Mouse (Mus musculus): ENCODE measurements around the gene Gsta3.
"Not testable (repeated sequence)": the region's sequence is repeated elsewhere in the genome, so short reads cannot be mapped to it uniquely, and the experiment has no call there.

The Gsta3 gene

GRCm38 (mm10) chr1:21253856-21254255 lies 13.5 kb downstream of the Gsta3 start:
- DNase-seq = no peak

GRCm38 (mm10) chr1:21255625-21256345 lies 15.4 kb downstream of the Gsta3 start:
- no peak for DNase-seq

DNA sequence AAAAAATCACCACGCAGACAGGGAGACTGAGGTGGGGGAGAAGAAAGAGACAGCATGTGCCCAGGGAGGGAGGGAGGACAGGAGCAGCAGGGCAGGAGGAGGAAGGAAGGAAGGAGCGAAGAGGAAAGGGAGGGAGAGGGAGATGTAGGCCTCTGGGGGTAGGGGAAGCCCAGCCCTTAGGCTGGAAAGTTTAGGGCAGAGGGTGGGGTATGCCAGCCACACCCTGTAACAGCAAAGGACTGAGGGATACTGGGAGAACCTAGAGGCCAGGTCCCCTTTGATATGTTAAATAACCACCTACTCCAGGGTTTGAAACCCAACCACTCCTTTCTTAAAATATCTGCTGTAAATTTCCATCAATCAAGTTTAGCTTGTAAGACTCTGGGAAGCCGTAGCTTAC lies 16.0 kb downstream of the Gsta3 start:
- no peak for DNase-seq

DNA sequence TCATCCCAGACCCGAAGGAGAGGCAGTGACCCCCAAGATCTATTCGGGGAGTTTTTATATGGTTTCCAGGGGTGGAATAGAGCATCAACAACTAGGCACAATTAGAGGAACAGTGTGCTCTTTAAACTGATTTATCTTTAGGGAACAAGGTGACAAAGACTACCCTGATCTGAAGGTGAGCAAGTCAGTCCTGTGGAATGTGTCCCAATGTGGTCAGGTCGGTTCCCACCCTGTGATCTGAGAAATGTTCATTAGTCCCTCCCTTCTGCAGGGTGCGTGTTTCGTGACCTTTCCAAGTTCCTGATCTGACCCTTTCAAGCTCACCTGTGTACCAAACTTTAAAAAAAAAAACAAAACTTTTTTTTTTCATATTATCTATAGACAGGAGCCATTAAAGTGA lies 16.5 kb downstream of the Gsta3 start:
- DNase-seq = no peak

- peak in 1 of 2 experiments; percentile 9 for DNase-seq
Observed at GRCm38 (mm10) chr1:21259981-21260380, 19.6 kb downstream of the Gsta3 start.

- DNase-seq = no peak
Observed at GRCm38 (mm10) chr1:21262401-21262800, 22.0 kb downstream of the Gsta3 start.

DNA sequence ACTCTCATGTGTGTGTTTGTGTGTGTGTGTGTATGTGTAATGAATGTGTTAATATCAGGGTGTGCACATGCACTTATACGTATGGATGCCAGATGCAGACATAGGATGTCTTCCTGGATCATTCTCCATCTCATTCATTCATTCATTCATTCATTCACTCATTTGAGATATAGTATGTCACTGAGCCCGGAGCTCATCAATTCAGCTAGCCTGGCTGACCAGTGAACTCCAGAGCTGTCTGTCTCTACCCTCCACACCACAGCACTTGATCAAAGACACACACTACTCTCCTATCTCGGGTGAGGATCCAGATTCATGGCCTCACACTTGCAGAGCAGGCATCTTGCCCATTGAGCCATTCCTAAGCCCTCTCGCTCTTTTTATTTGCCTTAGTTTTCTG lies 23.6 kb downstream of the Gsta3 start:
- DNase-seq = no peak

DNA sequence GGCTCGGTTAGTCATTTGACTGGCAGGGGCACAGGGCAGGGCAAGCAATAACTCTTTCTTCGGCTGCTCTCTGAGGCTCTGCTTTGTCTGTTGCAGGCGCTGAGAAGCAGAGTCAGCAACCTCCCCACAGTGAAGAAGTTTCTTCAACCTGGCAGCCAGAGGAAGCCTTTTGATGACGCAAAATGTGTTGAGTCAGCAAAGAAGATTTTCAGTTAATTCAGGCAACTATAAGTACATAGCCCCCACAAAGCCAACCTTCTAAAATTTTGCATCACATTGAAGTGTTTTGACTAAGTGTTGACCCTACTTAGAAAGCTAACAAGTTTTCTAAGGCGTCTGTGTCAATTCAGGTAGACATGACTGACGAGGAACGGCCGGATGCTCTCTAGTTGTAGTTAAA lies 24.4 kb downstream of the Gsta3 start:
- DNase-seq = no peak

DNA sequence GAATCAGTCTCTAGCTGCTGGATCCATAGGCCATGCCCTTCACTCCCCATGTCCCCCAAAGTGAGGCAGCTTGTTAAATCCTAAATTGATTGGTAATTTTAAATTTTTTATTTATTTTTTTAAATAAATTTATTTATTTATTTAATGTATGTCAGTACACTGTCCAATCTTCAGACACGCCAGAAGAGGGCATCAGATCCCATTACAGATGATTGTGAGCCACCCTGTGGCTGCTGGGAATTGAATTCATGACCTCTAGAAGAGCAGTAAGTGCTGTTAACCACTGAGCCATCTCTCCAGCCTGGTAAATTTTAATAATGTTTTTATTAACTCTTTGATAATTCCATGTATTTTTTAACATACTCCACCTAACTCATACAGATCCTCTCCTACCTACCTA lies 26.4 kb downstream of the Gsta3 start:
- no peak for DNase-seq

- DNase-seq = not testable (repeated sequence)
Observed at GRCm38 (mm10) chr1:21267466-21267865, 27.1 kb downstream of the Gsta3 start.

- DNase-seq = peak; percentile 87 to 90
Observed at GRCm38 (mm10) chr1:21271343-21272055, 31.1 kb downstream of the Gsta3 start.

- DNase-seq = peak; percentile 58 to 65
Observed at GRCm38 (mm10) chr1:21272056-21272431, 31.7 kb downstream of the Gsta3 start.

DNA sequence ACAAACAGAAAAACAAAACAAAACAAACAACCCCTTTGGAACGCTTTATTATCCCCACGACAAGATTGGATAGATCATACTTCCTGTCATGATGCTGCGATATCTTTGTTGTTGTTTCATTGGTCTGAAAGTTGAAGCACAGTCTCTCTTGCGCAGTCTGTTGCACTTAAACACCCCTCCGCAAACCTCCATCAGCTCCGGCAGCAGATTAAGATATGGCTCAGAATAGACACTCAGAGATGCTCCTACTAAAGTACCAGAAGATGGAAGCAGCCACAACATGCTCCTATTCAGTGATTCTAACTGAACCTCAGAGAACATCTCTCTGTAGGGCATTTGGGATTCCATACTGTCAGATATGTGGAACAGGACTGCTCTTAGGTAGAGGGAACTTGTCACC lies 32.7 kb downstream of the Gsta3 start:
- DNase-seq = no peak

DNA sequence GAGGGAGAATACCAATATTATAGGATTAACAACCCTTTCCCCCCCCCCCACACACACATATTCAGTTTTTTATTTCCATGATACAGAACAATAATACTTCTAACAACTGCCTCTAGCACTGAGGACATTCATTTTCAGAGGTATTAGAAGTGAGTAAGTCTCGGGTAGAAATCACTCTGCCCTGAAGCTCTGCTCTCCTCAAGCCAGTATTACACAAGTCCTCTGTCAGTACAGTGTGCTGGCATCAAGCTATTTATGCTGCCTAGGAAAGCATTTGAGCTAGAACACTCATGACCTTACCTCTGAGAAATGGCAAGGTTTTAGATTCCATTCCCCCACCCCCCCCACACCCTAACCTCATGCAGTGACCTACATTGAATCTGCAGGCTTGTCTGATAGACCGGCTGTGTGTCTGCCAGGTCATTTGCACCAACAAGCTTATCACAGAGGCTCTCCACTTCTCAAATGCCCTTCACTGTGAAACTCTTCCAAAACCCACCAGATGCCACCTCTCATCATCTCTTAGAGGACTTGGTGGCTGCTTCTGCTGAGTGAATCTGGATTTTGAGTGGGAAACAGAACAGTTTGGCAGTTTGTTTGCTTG lies 34.1 kb downstream of the Gsta3 start:
- peak in 1 of 2 experiments; percentile 2 for DNase-seq

GRCm38 (mm10) chr1:21275366-21275765 lies 35.0 kb downstream of the Gsta3 start:
- DNase-seq = peak; percentile 38 to 53

- DNase-seq = not testable (repeated sequence)
Observed at GRCm38 (mm10) chr1:21276158-21276557, 35.8 kb downstream of the Gsta3 start.

GRCm38 (mm10) chr1:21280306-21280705 lies 39.9 kb downstream of the Gsta3 start:
- DNase-seq = no peak

DNA sequence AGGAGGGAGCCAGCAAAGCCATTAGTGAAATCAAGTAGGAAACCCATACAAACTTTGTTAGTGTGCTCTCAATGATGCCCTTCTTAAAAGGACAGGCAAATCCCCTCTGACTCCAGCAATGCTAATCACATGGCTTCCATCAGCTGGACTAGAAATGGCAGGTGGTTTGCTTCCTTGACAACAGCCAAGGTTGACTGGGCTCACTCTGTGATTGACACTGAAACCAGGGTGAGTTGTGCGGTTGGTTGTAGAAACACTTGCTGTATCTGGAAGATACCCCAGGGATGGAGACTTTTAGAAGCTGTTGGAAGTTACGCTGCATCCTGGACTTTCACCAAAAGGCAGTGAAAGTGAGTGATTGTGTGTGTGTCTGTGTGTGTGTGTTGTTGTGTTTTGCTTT lies 44.3 kb downstream of the Gsta3 start:
- not testable (repeated sequence) for DNase-seq

- no peak for DNase-seq
Observed at GRCm38 (mm10) chr1:21291394-21291793, 51.0 kb downstream of the Gsta3 start.

DNA sequence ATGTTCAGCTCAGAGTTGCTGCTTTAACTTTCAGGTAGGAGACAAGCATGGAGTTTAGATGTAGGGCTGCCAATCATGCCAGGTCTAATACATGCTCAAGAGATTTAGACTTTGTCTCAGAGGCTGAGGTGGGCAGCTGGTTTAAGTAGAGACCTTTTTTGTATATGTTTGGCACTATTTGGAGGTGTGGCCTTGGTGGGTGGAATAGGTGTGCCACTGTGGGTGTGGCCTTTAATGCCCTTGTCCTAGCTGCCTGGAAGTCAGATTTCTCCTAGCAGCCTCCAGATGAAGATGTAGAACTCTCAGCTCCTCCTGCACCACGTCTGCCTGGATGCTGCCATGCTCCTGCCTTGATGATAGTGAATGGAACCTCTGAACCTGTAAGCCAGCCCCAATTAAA lies 52.2 kb downstream of the Gsta3 start:
- no peak for DNase-seq

- DNase-seq = no peak
Observed at GRCm38 (mm10) chr1:21296169-21296568, 55.8 kb downstream of the Gsta3 start.

GRCm38 (mm10) chr1:21298114-21298513 lies 57.7 kb downstream of the Gsta3 start:
- no peak for DNase-seq

DNA sequence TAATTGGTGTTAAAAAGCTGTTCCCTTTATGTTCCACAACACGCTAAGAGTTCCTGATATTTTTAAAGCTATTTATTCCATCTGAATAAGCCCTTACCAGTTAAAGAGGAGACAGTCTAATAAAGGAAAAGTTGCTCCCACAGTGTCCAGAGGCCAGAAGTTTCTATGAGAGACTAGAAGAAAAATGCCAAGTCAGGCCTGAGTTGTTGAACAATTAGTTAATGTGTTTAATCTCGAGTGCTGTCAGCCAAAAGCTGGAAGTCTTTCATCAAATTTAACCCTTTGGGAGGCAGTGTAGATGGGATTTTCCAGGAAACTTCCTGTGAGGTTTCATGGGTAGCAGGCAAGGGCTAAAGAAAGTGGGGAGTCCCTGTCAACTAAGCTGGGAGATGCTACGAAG lies 59.4 kb downstream of the Gsta3 start:
- no peak for DNase-seq

- DNase-seq = no peak
Observed at GRCm38 (mm10) chr1:21301686-21302085, 61.3 kb downstream of the Gsta3 start.
